Mouse (Mus musculus) right cerebral cortex, postnatal 36 days (tissue): ENCODE measurements around the gene Prdx6b.
A peak's percentile ranks its signal among the peaks of the same experiment; 100 is the strongest.

ENCODE experiments used
- DNase-seq, 2 experiments: peaks; one replicate each; pipeline ENCODE4 v3.0.0; 2022; ENCODE audit warnings: low spot score in 2 of 2, mixed read lengths in 1 of 2

Prdx6b gene

DNA sequence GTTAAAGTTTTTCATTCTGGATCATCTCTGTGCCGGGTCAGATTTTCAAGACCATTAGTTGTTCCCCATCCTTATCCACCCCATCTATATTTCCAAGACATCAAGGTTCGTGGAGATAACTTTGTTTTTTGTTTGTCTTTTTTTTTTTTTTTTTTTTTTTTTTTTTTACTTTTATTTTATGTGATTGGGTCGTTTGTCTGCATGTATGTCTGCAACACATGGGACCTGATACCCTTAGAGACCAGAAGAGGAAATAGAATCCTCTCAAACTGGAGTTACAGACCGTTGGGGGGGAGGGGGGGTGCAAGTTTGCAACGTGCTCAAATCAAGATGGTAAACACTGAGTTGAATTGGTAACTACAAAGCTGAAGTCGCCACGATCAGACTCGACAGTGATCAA is at the start of gene Prdx6b:
Gene Prdx6b (plus strand): TSS at position 301 of the 400 bp plus-strand sequence.
- no peak for DNase-seq

- DNase-seq: no peak
These were observed 44.8 kb upstream of the Prdx6b start for GRCm38 (mm10) chr2:80247466-80247865.

GRCm38 (mm10) chr2:80247868-80248267 is 44.4 kb upstream of the Prdx6b start:
- DNase-seq: no peak

DNA sequence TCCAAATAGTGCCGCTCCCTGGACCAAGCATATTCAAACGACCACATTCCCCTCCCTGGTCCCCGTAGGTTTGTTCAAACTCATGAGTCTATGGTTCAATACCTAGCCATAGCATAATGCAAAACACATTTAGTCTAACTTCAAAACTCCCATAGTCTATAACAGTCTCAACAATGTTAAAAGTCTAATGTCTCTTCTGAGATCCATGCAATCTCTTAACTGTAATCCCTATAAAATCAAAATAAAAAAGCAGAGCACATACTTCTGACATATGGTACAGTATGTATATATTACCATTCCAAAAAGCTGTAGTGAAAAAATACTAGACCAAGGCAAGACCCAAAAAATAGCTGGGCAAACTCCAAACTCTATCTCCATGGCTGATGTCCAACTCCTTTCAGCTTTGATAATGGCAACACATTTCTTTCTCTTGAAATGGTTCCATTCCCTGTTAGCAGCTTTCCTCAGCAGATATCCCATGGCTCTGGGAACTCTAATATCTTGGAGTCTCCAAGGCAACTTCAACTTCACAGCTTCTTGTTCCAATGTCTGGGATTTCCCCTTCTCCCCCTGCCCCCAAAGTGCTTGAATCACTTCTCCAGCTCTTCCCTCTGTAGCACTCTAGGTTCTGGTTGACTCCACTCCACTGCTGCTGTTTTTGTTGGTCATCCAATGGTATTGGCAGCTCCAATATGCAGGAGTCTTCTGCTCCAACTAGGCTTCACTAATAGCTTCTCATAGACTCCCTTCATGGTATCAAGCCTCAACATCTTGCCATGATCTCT is 32.2 kb upstream of the Prdx6b start:
- no peak for DNase-seq

DNA sequence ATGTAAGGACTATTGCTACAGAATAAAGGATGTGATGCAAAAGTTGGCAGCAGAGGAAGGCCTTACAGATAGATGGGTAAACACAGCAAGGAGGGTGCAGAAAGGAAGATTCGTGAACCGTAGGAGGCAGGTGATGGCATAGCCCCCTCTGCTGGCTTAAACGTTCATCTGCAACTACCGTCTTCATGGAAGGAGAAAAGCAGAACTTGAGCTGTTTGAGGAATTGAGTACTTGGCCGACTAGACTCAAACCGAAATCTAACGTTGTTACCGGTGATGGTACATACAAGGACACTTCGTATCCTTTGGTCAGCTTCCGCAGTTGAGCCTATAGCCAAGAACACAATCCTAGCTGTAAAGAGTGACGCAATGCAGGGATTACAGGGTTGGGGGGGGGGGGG is 25.4 kb upstream of the Prdx6b start:
- peak; percentile 59 to 61 for DNase-seq

DNA sequence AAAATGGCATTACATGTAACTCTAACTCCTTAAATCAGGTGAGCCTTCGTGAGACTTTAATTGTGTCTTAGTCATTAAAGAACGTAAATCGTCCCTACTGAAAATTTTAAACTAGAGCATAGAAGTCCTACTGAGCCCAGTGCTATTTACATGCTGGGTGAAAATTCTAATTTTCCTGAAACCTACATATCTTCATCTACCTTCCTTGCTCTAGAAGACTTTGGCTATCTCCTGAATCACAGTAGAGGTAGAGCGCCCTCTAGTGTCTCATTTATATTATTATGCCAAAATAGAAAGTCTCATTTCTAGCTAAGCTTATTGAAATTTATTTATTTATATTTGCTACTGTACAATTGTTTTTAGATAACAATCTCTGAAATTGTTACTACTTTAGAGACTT is 24.2 kb upstream of the Prdx6b start:
- DNase-seq: no peak

DNA sequence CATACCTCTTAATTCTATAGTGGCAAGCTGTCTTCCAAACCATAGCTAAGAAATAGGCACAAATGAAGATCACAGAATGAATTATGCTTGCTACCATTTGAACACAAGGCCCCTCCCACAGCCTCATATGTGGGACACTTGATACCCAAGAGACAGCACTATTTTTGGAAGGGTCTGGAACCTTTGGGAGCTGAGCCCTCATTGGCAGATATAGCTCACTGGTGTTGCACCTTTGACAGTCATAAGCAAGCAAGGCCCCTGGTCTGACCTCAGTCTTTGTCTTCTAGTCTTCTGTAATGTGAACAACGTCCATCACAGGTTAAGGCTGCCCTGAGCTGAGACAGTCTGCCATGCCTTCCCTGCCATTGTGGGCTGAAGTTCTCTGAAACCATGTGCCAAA is 20.8 kb upstream of the Prdx6b start:
- no peak for DNase-seq

DNA sequence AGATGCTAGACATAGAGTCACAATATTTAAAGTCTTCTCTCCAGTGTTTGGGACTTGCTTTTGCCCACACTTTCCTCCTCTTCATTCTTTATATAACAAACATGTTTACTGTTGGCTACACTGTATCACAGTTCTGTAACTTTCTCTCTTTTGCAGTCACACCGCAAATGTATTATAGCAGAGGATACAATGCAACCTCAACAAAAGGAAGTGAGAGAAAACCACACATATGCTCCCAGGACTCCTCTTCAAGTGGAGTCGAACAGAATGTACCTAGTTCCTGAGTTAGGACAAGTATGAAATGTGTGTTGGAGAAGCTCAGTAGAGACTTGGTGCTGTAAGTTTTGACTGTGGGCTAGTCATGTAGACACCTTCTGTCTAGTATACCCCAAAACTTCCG is 19.2 kb upstream of the Prdx6b start:
- DNase-seq: no peak

- no peak for DNase-seq
These were observed 18.5 kb upstream of the Prdx6b start for GRCm38 (mm10) chr2:80273763-80274162.

DNA sequence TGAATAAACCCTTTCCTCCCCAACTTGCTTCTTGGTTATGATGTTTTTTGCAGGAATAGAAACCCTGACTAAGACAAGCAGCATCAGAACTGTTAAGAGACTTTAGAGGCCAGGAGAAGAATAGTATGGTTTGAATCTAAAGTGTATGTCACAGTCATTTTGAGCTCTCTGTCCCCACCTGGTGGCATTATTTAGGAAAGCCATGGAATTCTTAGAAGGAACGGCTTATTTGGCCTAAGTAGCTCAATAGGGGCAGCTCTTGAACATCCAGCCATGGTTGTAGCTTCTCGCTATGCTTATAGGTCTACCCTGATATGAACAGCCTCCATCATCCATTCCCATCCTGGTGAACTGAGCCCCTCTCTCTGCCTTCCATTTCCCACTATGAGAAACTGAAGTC is 17.1 kb upstream of the Prdx6b start:
- DNase-seq: no peak

- no peak for DNase-seq
These were observed 10.1 kb upstream of the Prdx6b start for GRCm38 (mm10) chr2:80282214-80282613.

- no peak for DNase-seq
These were observed 5.9 kb upstream of the Prdx6b start for GRCm38 (mm10) chr2:80286397-80286796.

DNA sequence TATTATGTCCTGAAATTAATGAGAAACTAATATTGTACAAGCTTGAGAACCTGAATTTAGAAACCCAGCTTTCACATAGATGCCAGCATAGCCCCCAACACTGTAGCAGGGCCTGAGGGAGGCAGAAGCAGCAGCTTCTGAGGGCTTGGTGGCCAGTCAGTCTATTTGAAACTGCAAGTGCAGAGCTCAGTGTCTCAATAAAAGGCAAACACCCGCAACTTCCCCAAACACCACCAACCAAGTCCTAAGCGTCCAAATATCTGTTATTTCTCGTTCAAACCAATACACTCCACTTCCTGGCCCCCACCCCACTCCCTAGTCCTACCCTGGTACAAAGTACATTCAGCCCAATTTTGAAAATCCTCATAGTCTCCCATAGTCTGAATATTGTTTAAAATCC is 6.1 kb downstream of the Prdx6b start:
- DNase-seq: no peak

DNA sequence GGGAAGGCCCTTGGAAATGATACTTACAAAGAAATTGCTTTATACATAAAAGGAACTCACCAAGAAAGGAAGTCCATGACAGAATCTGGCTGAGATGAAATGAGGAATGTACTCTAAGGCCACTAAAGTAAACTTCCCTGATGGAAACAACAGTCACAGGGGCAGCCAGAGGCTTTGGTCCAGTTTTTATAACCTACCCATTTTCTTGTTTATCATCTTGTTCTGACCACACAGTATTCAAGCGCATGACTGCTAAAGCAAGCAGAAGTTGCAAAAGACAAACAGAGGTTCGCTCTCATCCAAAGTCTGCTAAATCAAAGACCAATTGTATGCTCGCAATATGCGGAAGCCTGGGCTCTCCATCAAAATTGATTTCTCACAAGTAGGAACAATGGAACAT is 8.5 kb downstream of the Prdx6b start:
- DNase-seq: no peak

DNA sequence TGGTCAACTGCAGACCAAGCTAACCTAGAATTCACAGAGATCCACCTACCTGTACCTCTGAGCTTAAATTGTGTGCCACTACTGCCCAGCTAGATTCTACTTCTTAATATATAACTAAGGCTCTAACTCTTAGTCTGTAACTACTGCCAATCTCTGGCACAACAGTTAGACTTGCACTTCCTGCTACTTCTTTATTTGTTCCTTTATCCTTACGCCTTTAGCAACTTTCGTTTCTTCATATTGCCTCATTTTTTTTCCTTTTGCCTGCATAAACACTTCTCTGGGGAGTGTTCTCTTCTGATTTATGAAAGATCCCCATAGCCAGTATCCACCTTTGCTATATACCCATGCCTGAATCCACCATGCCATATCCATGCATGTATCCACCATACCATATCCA is 11.7 kb downstream of the Prdx6b start:
- no peak for DNase-seq

GRCm38 (mm10) chr2:80307701-80308100 is 15.4 kb downstream of the Prdx6b start:
- no peak for DNase-seq

DNA sequence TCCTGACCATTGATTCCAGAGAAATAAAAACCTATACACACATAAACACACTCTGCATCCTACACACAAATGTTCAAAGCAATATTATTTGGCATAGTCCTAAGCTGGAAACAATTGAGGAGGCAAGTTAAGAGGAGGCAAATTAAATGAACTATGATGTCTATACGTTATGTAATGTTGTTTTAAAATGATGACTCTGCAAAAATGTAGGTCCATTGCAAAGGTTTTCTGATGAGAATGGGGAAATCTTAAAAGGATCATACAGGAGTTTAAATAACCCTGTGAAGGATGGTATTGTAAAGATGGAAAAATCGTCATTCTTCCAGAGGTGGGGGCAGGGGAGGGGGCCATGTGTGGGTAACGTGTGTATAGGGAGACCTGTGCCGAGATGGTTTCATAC is 17.5 kb downstream of the Prdx6b start:
- DNase-seq: no peak

GRCm38 (mm10) chr2:80310772-80311171 is 18.5 kb downstream of the Prdx6b start:
- no peak for DNase-seq

DNA sequence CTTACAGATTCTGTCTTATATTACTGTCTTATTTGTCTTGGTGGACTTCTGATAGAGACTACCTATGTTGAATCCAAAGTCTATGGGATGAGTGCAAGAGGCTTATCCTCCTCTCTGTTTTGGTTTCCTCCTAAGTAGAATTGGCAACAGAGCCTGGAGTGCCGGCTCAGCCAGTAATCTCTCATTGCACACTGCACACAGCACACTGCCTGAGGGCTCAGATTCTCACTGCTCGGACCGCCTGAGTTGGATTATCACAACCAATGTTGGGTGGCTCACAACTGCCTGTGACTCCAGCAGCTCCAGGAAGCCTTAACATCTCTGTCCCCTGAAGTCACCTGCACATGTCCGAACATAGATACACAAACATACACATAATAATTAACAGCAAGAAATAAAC is 19.1 kb downstream of the Prdx6b start:
- no peak for DNase-seq

DNA sequence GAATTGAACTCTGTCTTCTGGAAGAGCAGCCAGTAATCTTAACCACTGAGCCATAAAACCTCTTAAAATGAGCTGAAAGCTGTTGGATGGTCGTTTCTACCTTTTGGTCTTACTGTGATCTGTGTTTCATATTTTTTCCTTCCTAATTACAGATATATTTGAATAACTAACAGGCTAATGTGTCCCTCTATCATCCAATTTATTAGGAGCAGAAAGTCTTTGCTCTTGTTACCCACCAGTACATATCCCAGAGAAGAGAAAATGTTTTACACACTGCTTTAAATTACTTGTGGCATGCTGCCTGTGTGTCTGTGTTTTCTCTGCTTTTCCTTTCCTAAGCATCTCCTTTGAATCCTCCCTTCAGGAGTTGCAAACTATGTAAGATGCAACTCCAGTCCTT is 21.9 kb downstream of the Prdx6b start:
- no peak for DNase-seq

- no peak for DNase-seq
These were observed 22.6 kb downstream of the Prdx6b start for GRCm38 (mm10) chr2:80314854-80315241.

GRCm38 (mm10) chr2:80315242-80316161 is 23.2 kb downstream of the Prdx6b start, which contains the start of gene Dnajc10:
Gene Dnajc10 (plus strand): TSS chr2:80315466.
- DNase-seq: peak; percentile 84 to 90

- DNase-seq: no peak
These were observed 30.6 kb downstream of the Prdx6b start for GRCm38 (mm10) chr2:80322878-80323277.
